Mouse (Mus musculus) heart, adult 9 months (tissue): Measurements from ENCODE around the gene Rnase4.

ENCODE experiments used
- DNase-seq, 2 experiments: peaks; one replicate each; pipeline ENCODE4 v3.0.0; 2022; ENCODE audit warnings: low spot score in 2 of 2

Gene Rnase4

GRCm38 (mm10) chr14:51090921-51091900, at the start of gene Rnase4, which contains the start of gene Ang:
Gene Rnase4 (plus strand): TSS chr14:51091077.
Gene Ang (plus strand): TSS chr14:51091150.
- DNase-seq, result peak; percentile 82 to 83

- DNase-seq, result no peak
These were observed 49.1 kb upstream of the Rnase4 start, which contains the start of gene Rnase9 for GRCm38 (mm10) chr14:51041769-51042168. Gene Rnase9 (minus strand): TSS chr14:51041869.

GRCm38 (mm10) chr14:51047846-51048245, 43.0 kb upstream of the Rnase4 start:
- DNase-seq, result no peak

GRCm38 (mm10) chr14:51050063-51050462, 40.8 kb upstream of the Rnase4 start, which contains the start of gene Rnase11:
Gene Rnase11 (minus strand): TSS chr14:51050163.
- DNase-seq, result no peak

GRCm38 (mm10) chr14:51051941-51052340, 38.9 kb upstream of the Rnase4 start:
- no peak for DNase-seq

GRCm38 (mm10) chr14:51053176-51053575, 37.7 kb upstream of the Rnase4 start:
- DNase-seq, result no peak

- no peak for DNase-seq
These were observed 36.3 kb upstream of the Rnase4 start for GRCm38 (mm10) chr14:51054243-51055237.

- no peak for DNase-seq
These were observed 33.5 kb upstream of the Rnase4 start, which contains the start of gene Rnase12 for GRCm38 (mm10) chr14:51057401-51057831. Gene Rnase12 (minus strand): TSS chr14:51057661.

GRCm38 (mm10) chr14:51060761-51061160, 30.1 kb upstream of the Rnase4 start:
- no peak for DNase-seq

GRCm38 (mm10) chr14:51068956-51069355, 21.9 kb upstream of the Rnase4 start:
- DNase-seq, result no peak

- no peak for DNase-seq
These were observed 21.3 kb upstream of the Rnase4 start for GRCm38 (mm10) chr14:51069617-51070016.

GRCm38 (mm10) chr14:51074335-51074734, 16.5 kb upstream of the Rnase4 start, which contains the start of gene Olfr750:
Gene Olfr750 (minus strand): TSS chr14:51074435.
- no peak for DNase-seq

- no peak for DNase-seq
These were observed 11.7 kb upstream of the Rnase4 start for GRCm38 (mm10) chr14:51079180-51079579.

- no peak for DNase-seq
These were observed 9.8 kb upstream of the Rnase4 start for GRCm38 (mm10) chr14:51081035-51081434.

- peak; percentile 70 to 81 for DNase-seq
These were observed 8.0 kb upstream of the Rnase4 start for GRCm38 (mm10) chr14:51082599-51083581.

- no peak for DNase-seq
These were observed 7.1 kb upstream of the Rnase4 start for GRCm38 (mm10) chr14:51083805-51084204.

GRCm38 (mm10) chr14:51085086-51085485, 5.8 kb upstream of the Rnase4 start:
- no peak for DNase-seq

- no peak for DNase-seq
These were observed 5.0 kb upstream of the Rnase4 start for GRCm38 (mm10) chr14:51085911-51086310.

GRCm38 (mm10) chr14:51087762-51088161, 3.1 kb upstream of the Rnase4 start:
- DNase-seq, result no peak
